Mouse (Mus musculus) kidney, embryonic 16.5 days (tissue): Measurements from ENCODE around the gene Gas7. TPM values are rescaled to one million over a fixed set of nuclear protein-coding genes. Genes with fewer than 3 reads are reported as not detected.

Source experiments
- ATAC-seq: fragments of 200-750 bp; cut with Nextera tagmentation; 2 replicates; pipeline ENCODE4 v1.8.0; 2017; ENCODE audit warnings: moderate TSS enrichment; ENCODE audit not compliant: low FRiP score, low TSS enrichment
- H3K27ac ChIP-seq: fragments of 300-500 bp; sonication (generic); 2 replicates; pipeline ENCODE4 v1.5.1; 2014; ENCODE audit warnings: low read length
- H3K27me3 ChIP-seq: fragments of 300-500 bp; sonication (generic); 2 replicates; pipeline ENCODE4 v1.6.1; 2014; ENCODE audit warnings: low read length, control low read depth, mixed read lengths; ENCODE audit not compliant: insufficient read depth
- H3K36me3 ChIP-seq: fragments of 300-500 bp; sonication (generic); 2 replicates; pipeline ENCODE4 v1.6.1; 2014; ENCODE audit warnings: low read length, control low read depth, mixed read lengths; ENCODE audit not compliant: insufficient read depth
- H3K4me1 ChIP-seq: fragments of 300-500 bp; sonication (generic); 2 replicates; pipeline ENCODE4 v1.6.1; 2014; ENCODE audit warnings: low read length, control low read depth, mixed read lengths; ENCODE audit not compliant: insufficient read depth
- H3K4me2 ChIP-seq: fragments of 300-500 bp; sonication (generic); replicated peaks from 2 replicates; pipeline ENCODE4 v1.6.1; 2014; ENCODE audit warnings: low read depth, low read length
- H3K4me3 ChIP-seq: fragments of 300-500 bp; sonication (generic); 2 replicates; pipeline ENCODE4 v1.5.1; 2014; ENCODE audit warnings: mild to moderate bottlenecking, low read length
- H3K9ac ChIP-seq: fragments of 300-500 bp; sonication (generic); replicated peaks from 2 replicates; pipeline ENCODE4 v1.6.1; 2014; ENCODE audit warnings: low read length
- H3K9me3 ChIP-seq: fragments of 300-500 bp; sonication (generic); 2 replicates; pipeline ENCODE4 v1.6.1; 2016; ENCODE audit warnings: low read length, control low read depth
- WGBS: fragments of 180-500 bp; shearing (Covaris S2); extraction: QIAGEN DNeasy Blood & Tissue Kit; methylation state at CpG from one replicate; pipeline ENCODE4 v1.1.7; 2014; 5-methylcytosine and 5-hydroxymethylcytosine counted together
- polyA plus RNA-seq: library from polyadenylated mRNA; unstranded; fragments of >200 nt; fragmentation: Nextera tagmentation; extraction: Ambion mirVana; gene quantifications from 2 replicates; pipeline ENCODE4 v1.2.1, GENCODE M21; 2015

Gene Gas7
- 11.2 and 12.3 TPM in 2 replicates for polyA plus RNA-seq

DNA sequence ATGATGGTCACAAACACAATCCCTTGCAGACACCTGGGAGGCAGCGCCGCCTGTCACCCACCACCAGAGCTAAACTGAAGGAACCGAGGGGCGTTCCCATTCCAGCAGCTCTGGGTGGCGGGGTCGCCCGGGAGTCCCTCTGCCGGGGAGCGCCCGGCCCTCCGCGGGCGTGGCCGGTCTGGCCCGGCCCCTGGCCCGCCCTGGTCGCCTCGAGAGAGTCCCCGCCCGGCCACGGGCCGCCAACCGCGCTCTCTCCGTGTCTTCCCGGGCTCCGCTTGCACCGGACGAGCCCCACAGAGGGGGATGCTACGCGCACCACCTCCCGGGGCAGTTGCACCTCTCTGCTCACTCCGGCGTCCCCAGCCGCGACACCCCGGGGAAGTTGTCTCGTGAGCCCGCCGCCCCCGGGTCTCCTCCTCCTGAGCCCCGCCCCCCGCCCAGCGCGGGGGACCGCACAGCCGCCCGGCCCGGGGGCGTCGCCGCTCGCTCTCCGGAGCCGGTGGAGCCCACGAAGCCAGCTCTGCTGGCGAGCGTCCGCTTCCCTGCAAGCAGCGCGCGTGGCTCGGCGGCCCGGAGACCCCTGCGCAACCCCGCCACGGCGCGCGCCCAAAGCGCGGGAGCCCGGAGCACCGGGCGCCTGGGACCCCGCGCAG is at the start of gene Gas7:
Gene Gas7, plus strand, starts transcription at position 564 of the 653 bp plus-strand sequence.
- no peaks in the 10 kb centered on the region for H3K9me3 ChIP-seq

DNA sequence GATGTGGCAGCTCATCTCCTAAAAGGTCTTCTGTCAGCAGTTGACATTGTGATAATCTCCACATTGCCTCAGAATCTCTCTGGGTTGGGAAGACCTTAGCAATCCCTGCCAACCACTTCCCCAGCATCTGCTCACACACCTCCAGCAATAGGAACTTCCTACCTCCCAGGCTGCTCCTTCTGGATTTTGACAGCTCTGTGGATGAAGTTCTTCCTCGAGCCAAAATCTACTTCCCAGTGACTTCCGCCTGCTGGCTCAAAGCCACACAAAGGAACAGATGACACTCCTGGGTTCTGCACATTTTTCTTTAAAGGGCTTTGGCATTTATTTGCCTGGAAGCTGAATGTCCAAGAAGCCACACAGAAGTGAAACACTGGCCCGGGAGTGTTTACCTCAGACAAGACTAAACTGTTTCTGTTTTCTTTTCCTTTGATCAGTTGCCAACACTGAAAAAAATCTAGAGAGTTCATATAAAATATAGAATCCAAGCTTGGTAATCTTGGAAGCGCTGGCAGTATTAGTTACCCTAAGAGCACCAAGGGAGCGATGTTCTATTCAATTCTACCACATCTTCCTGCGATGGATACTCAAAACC is 40.8 kb upstream of the Gas7 start:
- 66% methylated on average over 6 of the region's 6 CpGs for WGBS
- Histone ChIP-seq H3K36me3 (no peaks in the 10 kb centered on the region), H3K4me2 (no peak overlapping the region), H3K4me3 (no peak overlapping the region), H3K9me3 (no peaks in the 10 kb centered on the region), H3K27ac (no peak overlapping the region), H3K4me1 (no peaks in the 10 kb centered on the region), H3K9ac (no peak overlapping the region), H3K27me3 (no peaks in the 10 kb centered on the region)
- ATAC-seq, result no peak

More for the DNA sequence above, at the start of gene Gas7:
- Histone ChIP-seq H3K4me3 (peak within 1 kb of the TSS; percentile 73), H3K27me3 (no peaks in the 10 kb centered on the region), H3K4me2 (peak within 1 kb of the TSS; percentile 97), H3K4me1 (peaks cover 9% of the 10 kb centered on the region), H3K36me3 (no peaks in the 10 kb centered on the region), H3K27ac (peak within 1 kb of the TSS; percentile 45; the same call in 1 of the 2 replicates), H3K9ac (peak within 1 kb of the TSS; percentile 84)
- WGBS, result 0% methylated on average over 67 of the region's 78 CpGs
- ATAC-seq, result peak; percentile 91

DNA sequence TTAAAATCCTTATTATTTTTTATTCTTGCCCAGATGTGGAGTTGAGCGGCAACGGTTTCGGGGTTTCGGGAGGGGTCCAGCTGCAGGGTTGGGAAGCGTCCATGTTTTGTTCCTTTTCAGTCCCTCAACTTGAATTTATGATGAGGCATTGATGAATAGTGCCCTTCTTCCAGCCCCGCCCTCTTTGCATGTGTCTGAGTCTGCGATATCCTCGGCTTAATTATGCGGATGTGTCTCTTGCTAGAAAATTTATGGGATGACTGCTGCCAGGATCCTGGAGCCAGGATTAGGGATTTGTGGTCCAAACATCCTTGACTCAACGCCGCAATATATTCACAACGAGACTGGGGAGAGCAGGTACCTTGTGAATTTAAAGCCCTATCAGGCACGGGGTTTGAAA is 31.7 kb upstream of the Gas7 start:
- 83% methylated on average over 13 of the region's 13 CpGs for WGBS
- Histone ChIP-seq H3K4me3 (no peak overlapping the region), H3K27me3 (no peaks in the 10 kb centered on the region), H3K36me3 (no peaks in the 10 kb centered on the region), H3K9me3 (no peaks in the 10 kb centered on the region), H3K27ac (no peak overlapping the region), H3K9ac (no peak overlapping the region), H3K4me2 (no peak overlapping the region), H3K4me1 (no peaks in the 10 kb centered on the region)
- no peak for ATAC-seq

DNA sequence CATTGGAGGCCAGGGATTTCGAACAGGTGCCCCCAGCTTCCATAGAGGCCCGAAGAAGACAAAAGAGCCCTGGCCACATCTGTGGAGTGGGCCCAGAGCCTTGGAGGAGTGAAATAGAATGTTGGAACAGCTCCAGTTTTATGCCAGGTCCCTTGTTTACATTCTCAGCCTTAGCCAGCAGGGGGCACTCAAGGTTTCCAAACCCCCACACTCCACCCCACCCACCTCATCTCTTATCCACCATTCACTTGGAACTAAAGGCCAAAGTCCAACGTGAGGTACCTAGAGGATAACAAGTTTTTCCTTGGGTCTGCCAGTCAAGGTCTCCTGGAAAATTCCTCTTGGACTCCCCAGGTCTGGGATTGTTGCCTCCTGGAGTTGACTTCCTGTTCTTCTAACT is 27.0 kb upstream of the Gas7 start:
- H3K27me3 ChIP-seq, result no peaks in the 10 kb centered on the region
- ATAC-seq, result no peak
- H3K4me1 ChIP-seq, result peaks cover 2% of the 10 kb centered on the region; the same call in 1 of the 2 replicates
- H3K9ac ChIP-seq, result no peak overlapping the region
- WGBS, result 42% methylated on average over 3 of the region's 3 CpGs
- no peak overlapping the region for H3K4me3 ChIP-seq
- H3K36me3 ChIP-seq, result no peaks in the 10 kb centered on the region
- H3K9me3 ChIP-seq, result peaks cover 3% of the 10 kb centered on the region; the same call in 1 of the 2 replicates
- H3K27ac ChIP-seq, result no peak overlapping the region
- H3K4me2 ChIP-seq, result no peak overlapping the region

DNA sequence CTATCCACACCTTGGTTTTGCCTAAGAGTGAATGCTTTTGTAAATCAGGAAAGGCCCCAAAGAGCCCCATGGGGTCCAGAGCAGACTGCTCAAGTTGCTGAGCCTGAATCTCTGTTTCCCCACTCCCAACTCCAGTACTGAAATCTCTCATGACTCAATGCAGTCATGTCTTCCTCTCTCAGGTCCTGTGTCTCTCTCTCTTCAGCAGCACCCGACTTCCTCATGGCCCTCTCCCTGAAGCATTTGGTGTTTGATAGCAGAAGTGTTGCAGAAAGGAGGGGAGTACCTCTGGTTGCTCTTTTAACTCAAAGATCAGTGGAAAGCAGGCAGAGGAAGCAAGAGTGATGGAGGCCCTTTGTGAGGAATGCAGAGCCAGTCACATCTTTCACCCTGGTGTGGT is 25.4 kb upstream of the Gas7 start:
- no peak overlapping the region for H3K27ac ChIP-seq
- H3K9ac ChIP-seq, result no peak overlapping the region
- no peak overlapping the region for H3K4me2 ChIP-seq
- ATAC-seq, result no peak
- 56% methylated on average over 1 of the region's 1 CpGs for WGBS
- no peaks in the 10 kb centered on the region for H3K27me3 ChIP-seq
- peaks cover 3% of the 10 kb centered on the region; the same call in 1 of the 2 replicates for H3K9me3 ChIP-seq
- H3K4me1 ChIP-seq, result peaks cover 2% of the 10 kb centered on the region; the same call in 1 of the 2 replicates
- H3K36me3 ChIP-seq, result no peaks in the 10 kb centered on the region
- H3K4me3 ChIP-seq, result no peak overlapping the region

DNA sequence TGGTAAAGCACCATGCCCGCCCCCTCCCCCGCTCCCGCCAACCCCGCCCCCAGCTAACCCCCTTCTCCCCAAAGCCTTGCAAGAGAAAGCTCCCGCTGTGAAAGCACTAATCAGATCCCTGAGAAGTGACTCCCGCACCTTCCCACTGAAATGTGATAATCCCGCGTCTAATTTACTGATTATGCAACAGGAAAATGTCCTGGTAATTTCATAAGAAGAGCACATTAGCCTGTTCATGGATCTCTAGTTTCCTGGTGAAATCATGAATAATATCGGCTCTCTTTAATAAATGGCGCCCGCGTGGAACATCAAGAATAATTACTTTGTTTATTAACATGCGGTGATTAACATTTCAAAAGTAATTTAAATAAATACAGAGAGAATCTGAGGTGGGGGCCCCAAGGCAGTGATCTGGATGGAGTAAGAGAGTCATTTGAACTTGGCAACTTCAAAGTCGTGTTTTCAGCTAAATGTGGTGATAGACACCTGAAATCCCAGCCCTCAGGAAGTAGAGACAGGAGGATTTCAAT is 24.1 kb upstream of the Gas7 start:
- Histone ChIP-seq H3K27ac (no peak overlapping the region), H3K9me3 (peaks cover 3% of the 10 kb centered on the region; the same call in 1 of the 2 replicates), H3K36me3 (no peaks in the 10 kb centered on the region), H3K4me2 (0 out of 2 replicates have a peak overlapping the region, but pooled peaks have one; percentile 14), H3K9ac (no peak overlapping the region), H3K27me3 (no peaks in the 10 kb centered on the region), H3K4me3 (no peak overlapping the region), H3K4me1 (peaks cover 2% of the 10 kb centered on the region; the same call in 1 of the 2 replicates)
- ATAC-seq, result no peak
- WGBS, result 31% methylated on average over 14 of the region's 14 CpGs

DNA sequence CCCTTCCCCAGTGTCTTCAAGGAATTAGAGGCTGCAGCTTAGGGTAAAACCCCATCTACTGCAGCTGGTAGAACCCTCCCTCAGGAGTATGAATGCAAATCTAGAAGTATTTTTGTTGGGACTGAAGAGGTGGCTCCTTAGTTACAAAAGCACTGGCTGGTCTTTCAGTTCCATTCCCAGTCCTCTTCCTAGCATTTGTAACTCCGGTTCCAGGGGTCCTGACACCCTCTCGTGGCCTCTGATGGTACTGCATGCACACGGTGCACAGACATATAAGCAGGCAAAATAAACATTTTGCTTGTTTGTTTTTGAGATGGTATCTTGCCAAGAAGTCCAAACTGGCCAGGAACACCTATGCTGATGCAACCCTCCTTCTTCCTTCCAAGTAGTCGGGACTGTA is 23.4 kb upstream of the Gas7 start:
- ATAC-seq, result no peak
- H3K4me1 ChIP-seq, result peaks cover 2% of the 10 kb centered on the region; the same call in 1 of the 2 replicates
- no peak overlapping the region for H3K4me2 ChIP-seq
- no peak overlapping the region for H3K4me3 ChIP-seq
- no peaks in the 10 kb centered on the region for H3K36me3 ChIP-seq
- H3K9me3 ChIP-seq, result peaks cover 3% of the 10 kb centered on the region; the same call in 1 of the 2 replicates
- H3K27me3 ChIP-seq, result no peaks in the 10 kb centered on the region
- no peak overlapping the region for H3K27ac ChIP-seq
- H3K9ac ChIP-seq, result no peak overlapping the region
- WGBS, result 72% methylated on average over 4 of the region's 4 CpGs

DNA sequence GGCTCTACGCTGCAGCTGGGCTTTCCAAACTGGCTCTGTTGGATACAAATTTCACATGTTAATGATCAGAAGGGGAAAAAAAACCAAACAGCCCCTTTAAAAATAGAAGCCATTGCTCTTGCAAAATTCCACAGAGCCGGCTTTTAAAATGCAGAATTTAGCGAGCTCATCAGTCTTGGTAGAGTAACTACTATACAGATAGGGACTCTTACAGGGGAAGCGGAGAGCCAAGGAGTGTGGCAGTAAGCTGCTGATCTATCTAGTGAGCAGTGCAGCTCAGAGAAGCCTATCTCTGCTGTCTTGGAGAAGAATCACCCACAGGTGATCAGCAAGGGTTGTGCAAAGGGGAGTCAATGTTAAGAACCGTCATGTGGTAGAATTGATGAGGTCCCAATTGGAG is 21.5 kb upstream of the Gas7 start:
- H3K4me3 ChIP-seq, result no peak overlapping the region
- no peak overlapping the region for H3K9ac ChIP-seq
- H3K36me3 ChIP-seq, result no peaks in the 10 kb centered on the region
- H3K27ac ChIP-seq, result no peak overlapping the region
- 84% methylated on average over 5 of the region's 5 CpGs for whole genome bisulfite sequencing
- no peak for ATAC-seq
- peaks cover 3% of the 10 kb centered on the region; the same call in 1 of the 2 replicates for H3K9me3 ChIP-seq
- peaks cover 2% of the 10 kb centered on the region; the same call in 1 of the 2 replicates for H3K4me1 ChIP-seq
- no peaks in the 10 kb centered on the region for H3K27me3 ChIP-seq
- H3K4me2 ChIP-seq, result no peak overlapping the region

DNA sequence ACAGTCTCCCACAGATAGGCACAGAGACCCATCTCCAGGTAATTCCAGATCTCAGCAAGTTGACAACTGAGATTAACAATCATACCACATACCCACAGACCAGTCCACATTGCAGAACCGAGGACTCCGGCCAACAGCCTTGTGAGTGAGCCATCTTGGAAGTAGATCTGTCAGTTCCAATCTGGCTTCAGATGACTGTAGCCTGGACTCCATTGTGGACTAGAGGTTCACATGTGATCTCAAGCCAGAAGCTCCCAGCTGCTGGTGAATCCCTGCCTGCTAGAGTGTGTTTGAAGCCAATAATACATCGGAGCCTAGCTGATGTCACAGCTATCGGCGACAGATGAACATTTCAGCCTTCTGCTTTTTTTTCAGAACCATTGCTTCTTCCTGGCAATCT is 16.5 kb upstream of the Gas7 start:
- no peak for ATAC-seq
- Histone ChIP-seq H3K9ac (no peak overlapping the region), H3K27ac (no peak overlapping the region), H3K27me3 (no peaks in the 10 kb centered on the region), H3K36me3 (no peaks in the 10 kb centered on the region), H3K4me3 (no peak overlapping the region), H3K4me2 (no peak overlapping the region), H3K9me3 (no peaks in the 10 kb centered on the region), H3K4me1 (no peaks in the 10 kb centered on the region)
- 92% methylated on average over 5 of the region's 5 CpGs for WGBS
